Mouse (Mus musculus): ENCODE measurements around the gene Srsf1.

GRCm38 (mm10) chr11:88030219-88030618 is 17.0 kb upstream of the Srsf1 start:
- TF ChIP-seq USF1 (IDR thresholded peaks at IDR 0.05; ENCODE audit: low read depth): no peak
- TF ChIP-seq CTCF (IDR thresholded peaks at IDR 0.05; ENCODE audit: control insufficient read depth, insufficient read depth, insufficient read length): no peak
- no peak for TF ChIP-seq MYOD1 (IDR thresholded peaks at IDR 0.05; ENCODE audit: control insufficient read depth, insufficient read length, low read depth)
- no peak for TF ChIP-seq CEBPB (IDR thresholded peaks at IDR 0.05; ENCODE audit: low read depth)
- TF ChIP-seq MAX (IDR thresholded peaks at IDR 0.05): no peak
- TF ChIP-seq MYOG (IDR thresholded peaks at IDR 0.05; ENCODE audit: control insufficient read depth, extremely low read depth, insufficient read length): no peak
- TF ChIP-seq FOSL1 (IDR thresholded peaks at IDR 0.05; ENCODE audit: insufficient read depth, low read length, poor library complexity, severe bottlenecking): no peak

Data from C2C12 (cell line).